Mouse (Mus musculus): ENCODE data around the gene Mrpl54. TPM values are rescaled to one million over a fixed set of nuclear protein-coding genes. Genes with fewer than 3 reads are reported as not detected.

Gene Mrpl54
- polyA plus RNA-seq, 1 experiment from 2014 or later, result 208 TPM

DNA sequence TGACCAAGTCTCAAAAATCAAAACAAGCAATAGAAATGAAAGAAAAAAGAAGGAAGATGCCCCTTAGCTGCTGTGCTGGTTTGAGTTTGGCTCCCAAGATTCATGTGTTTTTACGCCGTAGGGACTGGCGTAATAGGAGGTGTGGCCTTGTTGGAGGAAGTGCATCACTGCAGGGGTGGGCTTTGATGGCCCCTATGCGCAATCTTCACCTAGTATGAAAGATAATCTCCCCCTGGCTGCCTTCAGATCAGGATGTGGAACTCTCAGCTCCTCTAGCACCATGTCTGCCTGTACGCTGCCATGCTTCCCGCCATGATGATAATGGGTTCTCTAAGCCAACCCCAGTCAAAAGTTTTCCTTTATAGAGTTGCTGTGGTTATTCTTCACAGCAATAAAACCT, 50.5 kb downstream of the Mrpl54 start:
- 91% methylated on average over 6 of the region's 6 CpGs for WGBS
- Histone ChIP-seq H3K9me3 (no peaks in the 10 kb centered on the region), H3K4me1 (no peaks in the 10 kb centered on the region), H3K36me3 (no peaks in the 10 kb centered on the region), H3K4me3 (no peak overlapping the region), H3K27ac (no peak overlapping the region), H3K4me2 (no peak overlapping the region), H3K9ac (no peak overlapping the region), H3K27me3 (peaks cover 13% of the 10 kb centered on the region; the same call in 1 of the 2 replicates)
- ATAC-seq (ENCODE audit: borderline replicate concordance, extremely low read depth, low FRiP score, low TSS enrichment), result no peak

Small RNA genes within 50 kb of the gene (microRNA-seq; reads per million reads assigned to microRNA genes)
- gene Mir3057, result 8.5 reads per million, percentile 27 among the genes with 10 or more reads in this experiment

Other genes starting within 250 kb of the Mrpl54 start
- gene Diras1, start 241.3 kb downstream of the Mrpl54 start, polyA plus RNA-seq (2015; fragmentation: Nextera tagmentation; extraction: Ambion mirVana), result 0.11 and 0.30 TPM in 2 replicates
- gene Slc39a3, start 229.5 kb downstream of the Mrpl54 start, polyA plus RNA-seq (2015; fragmentation: Nextera tagmentation; extraction: Ambion mirVana), result 17.2 and 20.5 TPM in 2 replicates
- gene Sgta, start 206.8 kb downstream of the Mrpl54 start, polyA plus RNA-seq (2015; fragmentation: Nextera tagmentation; extraction: Ambion mirVana), result 192 TPM in 2 replicates
- gene Thop1, start 196.9 kb downstream of the Mrpl54 start, polyA plus RNA-seq (2015; fragmentation: Nextera tagmentation; extraction: Ambion mirVana), result 51.7 and 54.3 TPM in 2 replicates
- 0.31 and 0.35 TPM in 2 replicates for gene Creb3l3, start 168.1 kb downstream of the Mrpl54 start, polyA plus RNA-seq (2015; fragmentation: Nextera tagmentation; extraction: Ambion mirVana)
- gene Map2k2, start 161.0 kb downstream of the Mrpl54 start, polyA plus RNA-seq (2015; fragmentation: Nextera tagmentation; extraction: Ambion mirVana), result 178 and 180 TPM in 2 replicates
- gene Zbtb7a, start 131.7 kb downstream of the Mrpl54 start, polyA plus RNA-seq (2015; fragmentation: Nextera tagmentation; extraction: Ambion mirVana), result 34.1 and 36.9 TPM in 2 replicates
- gene Pias4, start 99.0 kb downstream of the Mrpl54 start, polyA plus RNA-seq (2015; fragmentation: Nextera tagmentation; extraction: Ambion mirVana), result 41.0 and 47.5 TPM in 2 replicates
- gene Eef2, start 90.3 kb downstream of the Mrpl54 start, polyA plus RNA-seq (2015; fragmentation: Nextera tagmentation; extraction: Ambion mirVana), result 567 and 596 TPM in 2 replicates
- gene Dapk3, start 83.9 kb downstream of the Mrpl54 start, polyA plus RNA-seq (2015; fragmentation: Nextera tagmentation; extraction: Ambion mirVana), result 52.6 and 56.1 TPM in 2 replicates
- gene 4930442H23Rik, start 83.1 kb downstream of the Mrpl54 start, polyA plus RNA-seq (2015; fragmentation: Nextera tagmentation; extraction: Ambion mirVana), result 0.16 TPM in 2 replicates
- gene Nmrk2, start 64.9 kb downstream of the Mrpl54 start, polyA plus RNA-seq (2015; fragmentation: Nextera tagmentation; extraction: Ambion mirVana), result 0.11 and 0.30 TPM in 2 replicates
- gene Atcay, start 36.1 kb downstream of the Mrpl54 start, polyA plus RNA-seq (2015; fragmentation: Nextera tagmentation; extraction: Ambion mirVana), result 0.14 and 0.29 TPM in 2 replicates
- 5.3 and 5.4 TPM in 2 replicates for gene Zfr2, start 33.8 kb downstream of the Mrpl54 start, polyA plus RNA-seq (2015; fragmentation: Nextera tagmentation; extraction: Ambion mirVana)
- 2.7 and 3.9 TPM in 2 replicates for gene Matk, start 14.0 kb downstream of the Mrpl54 start, polyA plus RNA-seq (2015; fragmentation: Nextera tagmentation; extraction: Ambion mirVana)
- 60.7 and 66.5 TPM in 2 replicates for gene Apba3, start within 50 bp of the Mrpl54 start, polyA plus RNA-seq (2015; fragmentation: Nextera tagmentation; extraction: Ambion mirVana)
- gene Tjp3, start 24.6 kb upstream of the Mrpl54 start, polyA plus RNA-seq (2015; fragmentation: Nextera tagmentation; extraction: Ambion mirVana), result 26.4 and 28.8 TPM in 2 replicates
- 45.4 and 47.0 TPM in 2 replicates for gene Pip5k1c, start 26.0 kb upstream of the Mrpl54 start, polyA plus RNA-seq (2015; fragmentation: Nextera tagmentation; extraction: Ambion mirVana)
- gene Cactin, start 54.2 kb upstream of the Mrpl54 start, polyA plus RNA-seq (2015; fragmentation: Nextera tagmentation; extraction: Ambion mirVana), result 48.4 and 49.9 TPM in 2 replicates
- 17.8 and 18.3 TPM in 2 replicates for gene Tbxa2r, start 61.8 kb upstream of the Mrpl54 start, polyA plus RNA-seq (2015; fragmentation: Nextera tagmentation; extraction: Ambion mirVana)
- 0.07 and 0.10 TPM in 2 replicates for gene Gipc3, start 76.3 kb upstream of the Mrpl54 start, polyA plus RNA-seq (2015; fragmentation: Nextera tagmentation; extraction: Ambion mirVana)
- gene Hmg20b, start 83.5 kb upstream of the Mrpl54 start, polyA plus RNA-seq (2015; fragmentation: Nextera tagmentation; extraction: Ambion mirVana), result 91.2 and 92.5 TPM in 2 replicates
- gene Mfsd12, start 90.6 kb upstream of the Mrpl54 start, polyA plus RNA-seq (2015; fragmentation: Nextera tagmentation; extraction: Ambion mirVana), result 17.6 and 20.4 TPM in 2 replicates
- gene 4930404N11Rik, start 98.9 kb upstream of the Mrpl54 start, polyA plus RNA-seq (2015; fragmentation: Nextera tagmentation; extraction: Ambion mirVana), result 2.0 and 3.0 TPM in 2 replicates
- gene Fzr1, start 111.6 kb upstream of the Mrpl54 start, polyA plus RNA-seq (2015; fragmentation: Nextera tagmentation; extraction: Ambion mirVana), result 110 and 115 TPM in 2 replicates
- 75.9 and 79.8 TPM in 2 replicates for gene Dohh, start 117.5 kb upstream of the Mrpl54 start, polyA plus RNA-seq (2015; fragmentation: Nextera tagmentation; extraction: Ambion mirVana)
- gene Gm48551, start 117.5 kb upstream of the Mrpl54 start, polyA plus RNA-seq (2015; fragmentation: Nextera tagmentation; extraction: Ambion mirVana), result 1.6 and 2.7 TPM in 2 replicates
- gene Gm48552, start 122.1 kb upstream of the Mrpl54 start, polyA plus RNA-seq (2015; fragmentation: Nextera tagmentation; extraction: Ambion mirVana), result 0.45 and 2.3 TPM in 2 replicates
- gene Smim24, start 126.1 kb upstream of the Mrpl54 start, polyA plus RNA-seq (2015; fragmentation: Nextera tagmentation; extraction: Ambion mirVana), result 4.4 TPM in 2 replicates
- 86.0 and 87.2 TPM in 2 replicates for gene Nfic, start 188.7 kb upstream of the Mrpl54 start, polyA plus RNA-seq (2015; fragmentation: Nextera tagmentation; extraction: Ambion mirVana)
- gene Celf5, start 215.8 kb upstream of the Mrpl54 start, polyA plus RNA-seq (2015; fragmentation: Nextera tagmentation; extraction: Ambion mirVana), result 0.34 and 0.42 TPM in 2 replicates
- gene Ncln, start 229.5 kb upstream of the Mrpl54 start, polyA plus RNA-seq (2015; fragmentation: Nextera tagmentation; extraction: Ambion mirVana), result 81.8 and 82.8 TPM in 2 replicates
- gene S1pr4, start 233.2 kb upstream of the Mrpl54 start, polyA plus RNA-seq (2015; fragmentation: Nextera tagmentation; extraction: Ambion mirVana), result 2.5 and 3.6 TPM in 2 replicates

All from lung, embryonic 15.5 days (tissue).